Mouse (Mus musculus): ENCODE data around the gene Ppm1m. TPM values are rescaled to one million over a fixed set of nuclear protein-coding genes. Genes with fewer than 3 reads are reported as not detected.
A peak's percentile ranks its signal among the peaks of the same experiment; 100 is the strongest.

Ppm1m gene
- polyA plus RNA-seq, 1 experiment from 2014 or later: 43.1 TPM

DNA sequence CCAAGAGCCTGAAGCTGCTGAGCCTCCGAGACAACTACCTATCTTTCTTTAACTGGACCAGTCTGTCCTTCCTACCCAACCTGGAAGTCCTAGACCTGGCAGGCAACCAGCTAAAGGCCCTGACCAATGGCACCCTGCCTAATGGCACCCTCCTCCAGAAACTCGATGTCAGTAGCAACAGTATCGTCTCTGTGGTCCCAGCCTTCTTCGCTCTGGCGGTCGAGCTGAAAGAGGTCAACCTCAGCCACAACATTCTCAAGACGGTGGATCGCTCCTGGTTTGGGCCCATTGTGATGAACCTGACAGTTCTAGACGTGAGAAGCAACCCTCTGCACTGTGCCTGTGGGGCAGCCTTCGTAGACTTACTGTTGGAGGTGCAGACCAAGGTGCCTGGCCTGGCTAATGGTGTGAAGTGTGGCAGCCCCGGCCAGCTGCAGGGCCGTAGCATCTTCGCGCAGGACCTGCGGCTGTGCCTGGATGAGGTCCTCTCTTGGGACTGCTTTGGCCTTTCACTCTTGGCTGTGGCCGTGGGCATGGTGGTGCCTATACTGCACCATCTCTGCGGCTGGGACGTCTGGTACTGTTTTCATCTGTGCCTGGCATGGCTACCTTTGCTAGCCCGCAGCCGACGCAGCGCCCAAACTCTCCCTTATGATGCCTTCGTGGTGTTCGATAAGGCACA is 26.1 kb upstream of the Ppm1m start:
- H3K4me2 ChIP-seq (replicated peaks; ENCODE audit: low read depth, low read length): peak overlapping the region; percentile 64
- WGBS: 47% methylated on average over 24 of the region's 24 CpGs
- H3K27me3 ChIP-seq (ENCODE audit: control insufficient read depth, insufficient read depth, low read length): peaks cover 4% of the 10 kb centered on the region; the same call in 1 of the 2 replicates
- peak overlapping the region; percentile 31 for H3K4me3 ChIP-seq (ENCODE audit: low read length)
- ATAC-seq (ENCODE audit: low FRiP score, low TSS enrichment): peak; percentile 17; the same call in 1 of the 2 replicates
- peak overlapping the region; percentile 34; the same call in 1 of the 2 replicates for H3K9ac ChIP-seq (ENCODE audit: low read depth, low read length)
- H3K4me1 ChIP-seq (ENCODE audit: control insufficient read depth, insufficient read depth, low read length): peaks cover 18% of the 10 kb centered on the region
- H3K36me3 ChIP-seq (ENCODE audit: control insufficient read depth, insufficient read depth, low read length): no peaks in the 10 kb centered on the region
- no peak overlapping the region; the same call in 1 of the 2 replicates for H3K27ac ChIP-seq (ENCODE audit: low read depth, low read length)
- no peaks in the 10 kb centered on the region for H3K9me3 ChIP-seq (ENCODE audit: control insufficient read depth, low read length)

DNA sequence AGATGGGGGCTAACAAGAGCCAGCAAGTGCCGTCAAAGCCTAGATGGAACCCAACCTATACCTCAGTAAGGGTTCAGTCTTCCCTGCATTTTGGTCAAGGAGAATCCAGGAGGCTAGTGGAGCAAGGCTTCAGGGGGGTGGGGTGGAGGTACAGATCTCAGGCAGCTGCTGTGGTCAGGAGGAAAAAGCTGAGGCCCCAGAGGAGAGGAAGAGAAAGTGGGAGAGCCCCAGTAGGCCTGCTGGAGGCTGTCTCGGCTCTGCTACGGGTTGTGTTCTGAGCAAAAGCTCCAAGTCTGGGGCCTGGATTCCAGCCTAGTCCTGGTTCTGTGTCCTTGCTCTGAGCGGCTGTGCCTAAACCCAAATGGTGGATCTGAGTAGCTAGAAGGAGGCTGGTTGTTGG is 23.4 kb upstream of the Ppm1m start:
- 91% methylated on average over 4 of the region's 4 CpGs for WGBS
- Histone ChIP-seq H3K36me3 (ENCODE audit: control insufficient read depth, insufficient read depth, low read length) (no peaks in the 10 kb centered on the region), H3K4me2 (replicated peaks; ENCODE audit: low read depth, low read length) (no peak overlapping the region; the same call in 1 of the 2 replicates), H3K27ac (ENCODE audit: low read depth, low read length) (no peak overlapping the region), H3K27me3 (ENCODE audit: control insufficient read depth, insufficient read depth, low read length) (peaks cover 4% of the 10 kb centered on the region; the same call in 1 of the 2 replicates), H3K4me1 (ENCODE audit: control insufficient read depth, insufficient read depth, low read length) (peaks cover 20% of the 10 kb centered on the region), H3K9ac (ENCODE audit: low read depth, low read length) (no peak overlapping the region), H3K9me3 (ENCODE audit: control insufficient read depth, low read length) (no peaks in the 10 kb centered on the region), H3K4me3 (ENCODE audit: low read length) (no peak overlapping the region)
- ATAC-seq (ENCODE audit: low FRiP score, low TSS enrichment): no peak

DNA sequence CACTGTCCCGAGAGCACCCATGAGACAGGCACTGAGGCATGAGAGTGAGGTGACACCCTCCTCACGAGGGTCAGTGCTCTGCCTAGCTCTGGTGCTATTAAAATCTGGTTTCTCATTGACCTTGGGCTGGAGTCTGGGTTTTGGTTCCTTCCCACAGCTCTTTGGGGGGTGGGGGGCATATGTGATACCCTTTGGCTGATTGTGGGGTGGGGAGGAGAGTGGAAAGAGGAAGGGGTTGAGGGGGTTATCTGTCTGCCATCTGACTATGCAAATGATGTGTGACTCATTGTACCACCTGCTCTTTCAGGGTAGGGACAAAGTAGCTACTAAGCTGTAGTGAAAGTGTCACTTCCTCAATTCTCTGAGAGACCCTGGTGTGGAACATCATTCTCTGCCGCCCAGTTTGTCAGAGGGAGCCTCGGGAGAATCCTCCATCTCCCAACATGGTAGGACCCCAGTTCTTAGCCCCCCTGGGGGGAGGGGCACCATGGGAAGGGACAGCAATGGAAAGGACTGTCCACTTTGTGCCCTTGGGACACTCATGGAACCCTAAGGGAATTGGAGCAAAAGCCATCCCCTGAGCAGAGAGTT is 22.8 kb upstream of the Ppm1m start, which contains the start of gene Tlr9:
Gene Tlr9 (plus strand): TSS at position 338 of the 591 bp plus-strand sequence.
- no peak for ATAC-seq (ENCODE audit: low FRiP score, low TSS enrichment)
- H3K9me3 ChIP-seq (ENCODE audit: control insufficient read depth, low read length): no peaks in the 10 kb centered on the region
- H3K9ac ChIP-seq (ENCODE audit: low read depth, low read length): no peak within 1 kb of the TSS
- peaks cover 20% of the 10 kb centered on the region for H3K4me1 ChIP-seq (ENCODE audit: control insufficient read depth, insufficient read depth, low read length)
- H3K36me3 ChIP-seq (ENCODE audit: control insufficient read depth, insufficient read depth, low read length): no peaks in the 10 kb centered on the region
- WGBS: 44% methylated on average over 4 of the region's 4 CpGs
- no peak within 1 kb of the TSS; the same call in 1 of the 2 replicates for H3K4me2 ChIP-seq (replicated peaks; ENCODE audit: low read depth, low read length)
- H3K4me3 ChIP-seq (ENCODE audit: low read length): no peak within 1 kb of the TSS
- H3K27ac ChIP-seq (ENCODE audit: low read depth, low read length): peak within 1 kb of the TSS; percentile 55; the same call in 1 of the 2 replicates
- H3K27me3 ChIP-seq (ENCODE audit: control insufficient read depth, insufficient read depth, low read length): peaks cover 4% of the 10 kb centered on the region; the same call in 1 of the 2 replicates

DNA sequence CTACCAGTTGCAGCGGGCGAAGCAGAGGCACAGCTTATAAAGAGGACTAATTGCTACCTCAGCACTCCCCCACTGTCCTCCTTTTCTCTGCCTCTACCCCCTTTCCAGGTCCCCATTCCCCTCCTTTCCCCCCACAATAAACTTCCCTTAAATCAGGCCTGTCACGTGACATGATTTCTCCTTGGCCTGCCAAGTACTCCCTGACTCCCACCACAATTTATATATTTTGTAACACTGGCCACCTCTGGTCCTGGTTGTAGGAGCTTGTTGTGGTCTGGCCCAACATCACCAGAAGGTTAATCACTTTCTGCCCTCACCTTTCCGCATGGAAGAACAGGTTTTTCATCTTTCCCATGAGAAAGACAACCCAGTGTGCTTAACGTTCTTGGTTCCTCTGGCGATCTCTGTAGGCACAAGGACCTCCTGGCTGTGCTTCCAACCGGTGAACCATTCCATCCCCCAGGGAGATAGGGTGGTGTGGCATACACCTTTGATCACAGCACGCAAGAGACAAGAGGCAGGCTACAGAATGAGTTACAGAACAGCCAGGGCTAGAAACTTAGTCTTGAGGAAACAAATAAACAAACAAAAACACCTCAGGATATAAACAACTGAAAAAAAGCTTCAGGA is 21.5 kb upstream of the Ppm1m start:
- peak; percentile 61 for ATAC-seq (ENCODE audit: low FRiP score, low TSS enrichment)
- WGBS: 34% methylated on average over 8 of the region's 8 CpGs

DNA sequence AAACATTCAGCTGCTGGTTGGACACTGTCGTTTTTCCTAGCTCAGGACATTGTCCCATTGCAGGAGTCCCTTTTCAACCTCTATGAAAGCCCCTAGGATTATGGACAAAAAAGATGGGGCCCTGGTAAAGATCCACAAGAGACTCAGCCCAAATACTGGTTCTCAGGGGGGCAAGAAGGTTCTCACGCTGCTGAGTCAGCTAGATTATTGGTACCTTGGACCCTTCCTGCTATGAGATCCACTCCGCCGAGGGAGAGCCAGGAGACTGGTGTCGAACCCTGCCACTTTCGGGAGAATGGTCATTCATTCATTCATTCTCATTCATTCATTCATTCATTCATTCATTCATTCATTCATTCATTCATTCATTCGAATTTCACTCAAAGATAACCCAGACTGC is 17.4 kb upstream of the Ppm1m start:
- no peak for ATAC-seq (ENCODE audit: low FRiP score, low TSS enrichment)
- no peak overlapping the region for H3K9ac ChIP-seq (ENCODE audit: low read depth, low read length)
- 85% methylated on average over 7 of the region's 7 CpGs for WGBS
- no peaks in the 10 kb centered on the region for H3K9me3 ChIP-seq (ENCODE audit: control insufficient read depth, low read length)
- H3K27me3 ChIP-seq (ENCODE audit: control insufficient read depth, insufficient read depth, low read length): no peaks in the 10 kb centered on the region
- peaks cover 27% of the 10 kb centered on the region for H3K36me3 ChIP-seq (ENCODE audit: control insufficient read depth, insufficient read depth, low read length)
- H3K27ac ChIP-seq (ENCODE audit: low read depth, low read length): no peak overlapping the region
- peaks cover 15% of the 10 kb centered on the region for H3K4me1 ChIP-seq (ENCODE audit: control insufficient read depth, insufficient read depth, low read length)
- no peak overlapping the region for H3K4me2 ChIP-seq (replicated peaks; ENCODE audit: low read depth, low read length)
- H3K4me3 ChIP-seq (ENCODE audit: low read length): no peak overlapping the region

More for the DNA sequence above, 21.5 kb upstream of the Ppm1m start:
- no peak overlapping the region for H3K4me3 ChIP-seq (ENCODE audit: low read length)
- peaks cover 16% of the 10 kb centered on the region for H3K4me1 ChIP-seq (ENCODE audit: control insufficient read depth, insufficient read depth, low read length)
- no peaks in the 10 kb centered on the region for H3K36me3 ChIP-seq (ENCODE audit: control insufficient read depth, insufficient read depth, low read length)
- H3K9me3 ChIP-seq (ENCODE audit: control insufficient read depth, low read length): no peaks in the 10 kb centered on the region
- H3K4me2 ChIP-seq (replicated peaks; ENCODE audit: low read depth, low read length): no peak overlapping the region
- no peak overlapping the region for H3K9ac ChIP-seq (ENCODE audit: low read depth, low read length)
- H3K27me3 ChIP-seq (ENCODE audit: control insufficient read depth, insufficient read depth, low read length): 0 out of 2 replicates have a peak, but pooled peaks cover 4% of the 10 kb centered on the region
- H3K27ac ChIP-seq (ENCODE audit: low read depth, low read length): peak overlapping the region; percentile 55; the same call in 1 of the 2 replicates

GRCm38 (mm10) chr9:106215341-106216125 is 16.0 kb upstream of the Ppm1m start:
- Histone ChIP-seq H3K9ac (ENCODE audit: low read depth, low read length) (no peak overlapping the region), H3K27ac (ENCODE audit: low read depth, low read length) (no peak overlapping the region), H3K4me3 (ENCODE audit: low read length) (no peak overlapping the region), H3K27me3 (ENCODE audit: control insufficient read depth, insufficient read depth, low read length) (no peaks in the 10 kb centered on the region), H3K36me3 (ENCODE audit: control insufficient read depth, insufficient read depth, low read length) (peaks cover 27% of the 10 kb centered on the region), H3K4me1 (ENCODE audit: control insufficient read depth, insufficient read depth, low read length) (peaks cover 14% of the 10 kb centered on the region), H3K4me2 (replicated peaks; ENCODE audit: low read depth, low read length) (no peak overlapping the region), H3K9me3 (ENCODE audit: control insufficient read depth, low read length) (no peaks in the 10 kb centered on the region)
- no peak for ATAC-seq (ENCODE audit: low FRiP score, low TSS enrichment)
- WGBS: 87% methylated on average over 6 of the region's 6 CpGs

DNA sequence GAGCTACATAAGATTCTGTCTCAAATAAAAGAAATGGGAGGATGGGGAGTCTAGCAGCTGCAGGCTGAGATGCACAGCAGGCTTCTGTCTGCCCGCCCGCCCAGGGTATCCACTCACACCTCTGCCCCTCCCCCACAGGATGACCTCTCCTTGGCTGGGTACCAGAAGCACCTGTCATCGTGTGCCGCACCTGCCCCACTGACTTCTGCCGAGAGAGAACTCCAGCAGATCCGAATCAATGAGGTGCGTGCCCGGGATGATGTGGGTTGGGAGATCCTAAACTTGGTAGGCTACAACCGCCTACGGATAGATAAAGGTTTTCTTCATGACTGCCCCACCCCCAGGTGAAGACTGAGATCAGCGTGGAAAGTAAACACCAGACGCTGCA is 13.0 kb upstream of the Ppm1m start:
- H3K4me2 ChIP-seq (replicated peaks; ENCODE audit: low read depth, low read length): no peak overlapping the region
- 80% methylated on average over 12 of the region's 12 CpGs for WGBS
- H3K9ac ChIP-seq (ENCODE audit: low read depth, low read length): no peak overlapping the region

DNA sequence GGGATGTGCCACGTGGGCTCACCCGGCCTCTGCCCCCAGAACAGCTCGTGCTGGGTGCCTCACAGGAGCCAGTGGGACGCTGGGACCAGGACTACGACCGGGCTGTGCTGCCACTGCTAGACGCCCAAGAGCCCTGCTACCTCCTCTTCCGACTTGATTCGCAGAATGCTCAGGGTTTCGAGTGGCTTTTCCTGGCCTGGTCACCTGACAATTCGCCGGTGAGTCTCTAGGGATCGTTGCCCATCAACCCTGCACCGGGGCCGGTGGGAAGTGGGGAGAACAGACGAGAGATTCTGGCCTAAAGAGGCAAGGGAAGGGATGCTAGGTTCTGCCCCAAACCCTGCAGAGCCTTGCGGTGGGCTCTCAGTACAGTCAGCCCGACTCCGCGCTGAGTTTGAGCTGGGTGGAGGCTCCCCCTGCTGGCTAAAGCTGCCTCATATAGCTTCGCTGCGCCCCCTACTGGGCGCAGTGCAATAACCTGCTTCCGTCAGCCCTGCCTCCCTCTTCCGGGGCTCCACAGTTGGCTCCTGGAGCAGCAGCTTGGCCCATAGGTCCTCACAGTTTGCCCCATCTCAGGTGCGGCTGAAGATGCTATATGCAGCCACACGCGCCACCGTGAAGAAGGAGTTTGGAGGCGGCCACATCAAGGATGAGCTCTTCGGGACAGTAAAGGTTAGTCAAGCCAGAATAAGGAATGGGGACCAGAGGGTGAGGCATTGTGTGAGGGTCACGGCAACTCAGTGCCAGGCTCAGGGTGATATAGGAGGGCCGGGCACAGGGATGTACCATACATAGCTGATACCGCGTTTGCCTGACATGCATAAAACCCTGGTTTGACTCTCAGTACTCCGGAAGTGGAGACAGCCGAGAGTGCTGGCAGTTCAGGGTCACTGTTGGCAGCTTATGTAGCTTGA is 12.4 kb upstream of the Ppm1m start:
- Histone ChIP-seq H3K9me3 (ENCODE audit: control insufficient read depth, low read length) (no peaks in the 10 kb centered on the region), H3K27ac (ENCODE audit: low read depth, low read length) (no peak overlapping the region; the same call in 1 of the 2 replicates)
- WGBS: 20% methylated on average over 37 of the region's 37 CpGs

More for the DNA sequence above, 13.0 kb upstream of the Ppm1m start:
- Histone ChIP-seq H3K9me3 (ENCODE audit: control insufficient read depth, low read length) (no peaks in the 10 kb centered on the region), H3K27ac (ENCODE audit: low read depth, low read length) (no peak overlapping the region), H3K4me1 (ENCODE audit: control insufficient read depth, insufficient read depth, low read length) (peaks cover 13% of the 10 kb centered on the region), H3K27me3 (ENCODE audit: control insufficient read depth, insufficient read depth, low read length) (no peaks in the 10 kb centered on the region), H3K36me3 (ENCODE audit: control insufficient read depth, insufficient read depth, low read length) (peaks cover 41% of the 10 kb centered on the region), H3K4me3 (ENCODE audit: low read length) (no peak overlapping the region)
- ATAC-seq (ENCODE audit: low FRiP score, low TSS enrichment): no peak

More for the DNA sequence above, 12.4 kb upstream of the Ppm1m start:
- Histone ChIP-seq H3K4me1 (ENCODE audit: control insufficient read depth, insufficient read depth, low read length) (peaks cover 13% of the 10 kb centered on the region), H3K4me3 (ENCODE audit: low read length) (peak overlapping the region; percentile 15), H3K27me3 (ENCODE audit: control insufficient read depth, insufficient read depth, low read length) (no peaks in the 10 kb centered on the region), H3K9ac (ENCODE audit: low read depth, low read length) (peak overlapping the region; percentile 52), H3K36me3 (ENCODE audit: control insufficient read depth, insufficient read depth, low read length) (peaks cover 41% of the 10 kb centered on the region), H3K4me2 (replicated peaks; ENCODE audit: low read depth, low read length) (peak overlapping the region; percentile 36)
- ATAC-seq (ENCODE audit: low FRiP score, low TSS enrichment): peak; percentile 83

Data from kidney, embryonic 14.5 days (tissue).